Mouse (Mus musculus): ENCODE results near the gene Relch. TPM values are rescaled to one million over a fixed set of nuclear protein-coding genes. Genes with fewer than 3 reads are reported as not detected.
"Not testable (repeated sequence)": the region's sequence is repeated elsewhere in the genome, so short reads cannot be mapped to it uniquely, and the experiment has no call there.

Gene Relch
- polyA plus RNA-seq, 1 experiment, result 7.3 TPM

- Histone ChIP-seq H3K79me3 (ENCODE audit: low read depth) (no peaks in the 10 kb centered on the region), H3K27me3 (ENCODE audit: control insufficient read depth, insufficient read depth, insufficient read length) (no peaks in the 10 kb centered on the region), H3ac (ENCODE audit: control insufficient read depth, insufficient read length, low read depth) (no peak overlapping the region), H3K36me3 (ENCODE audit: control insufficient read depth, insufficient read depth) (peaks cover 43% of the 10 kb centered on the region), H3K79me2 (ENCODE audit: control insufficient read depth, insufficient read depth) (no peaks in the 10 kb centered on the region), H3K4me3 (ENCODE audit: insufficient read depth, poor library complexity, severe bottlenecking) (no peak overlapping the region)
- no peak for TF ChIP-seq MAX (IDR thresholded peaks at IDR 0.05)
- TF ChIP-seq USF1 (IDR thresholded peaks at IDR 0.05; ENCODE audit: low read depth), result no peak
- no peak for TF ChIP-seq CEBPB (IDR thresholded peaks at IDR 0.05; ENCODE audit: low read depth)
- no peak for TF ChIP-seq MYOG (IDR thresholded peaks at IDR 0.05; ENCODE audit: control insufficient read depth, extremely low read depth, insufficient read length)
- no peak for TF ChIP-seq FOSL1 (IDR thresholded peaks at IDR 0.05; ENCODE audit: insufficient read depth, low read length, poor library complexity, severe bottlenecking)
- no peak for TF ChIP-seq MYOD1 (IDR thresholded peaks at IDR 0.05; ENCODE audit: control insufficient read depth, insufficient read length, low read depth)
- no peak for TF ChIP-seq CTCF (IDR thresholded peaks at IDR 0.05; ENCODE audit: control insufficient read depth, insufficient read depth, insufficient read length)
Measured at GRCm38 (mm10) chr1:105712822-105713221, 49.2 kb downstream of the Relch start.

GRCm38 (mm10) chr1:105718358-105718757, 54.7 kb downstream of the Relch start:
- Histone ChIP-seq H3K4me3 (ENCODE audit: insufficient read depth, poor library complexity, severe bottlenecking) (no peak overlapping the region), H3K36me3 (ENCODE audit: control insufficient read depth, insufficient read depth) (peaks cover 51% of the 10 kb centered on the region), H3K79me2 (ENCODE audit: control insufficient read depth, insufficient read depth) (no peaks in the 10 kb centered on the region), H3K79me3 (ENCODE audit: low read depth) (no peaks in the 10 kb centered on the region), H3ac (ENCODE audit: control insufficient read depth, insufficient read length, low read depth) (no peak overlapping the region), H3K27me3 (ENCODE audit: control insufficient read depth, insufficient read depth, insufficient read length) (no peaks in the 10 kb centered on the region)
- TF ChIP-seq MYOD1 (IDR thresholded peaks at IDR 0.05; ENCODE audit: control insufficient read depth, insufficient read length, low read depth) (no peak), CEBPB (IDR thresholded peaks at IDR 0.05; ENCODE audit: low read depth) (peak; percentile 21), FOSL1 (IDR thresholded peaks at IDR 0.05; ENCODE audit: insufficient read depth, low read length, poor library complexity, severe bottlenecking) (no peak)

GRCm38 (mm10) chr1:105729246-105729645, 65.6 kb downstream of the Relch start:
- H3K4me3 ChIP-seq (ENCODE audit: insufficient read depth, poor library complexity, severe bottlenecking); H3K27me3 ChIP-seq (ENCODE audit: control insufficient read depth, insufficient read depth, insufficient read length); H3K79me2 ChIP-seq (ENCODE audit: control insufficient read depth, insufficient read depth); H3K79me3 ChIP-seq (ENCODE audit: low read depth); H3ac ChIP-seq (ENCODE audit: control insufficient read depth, insufficient read length, low read depth): not testable (repeated sequence)
- peaks cover 50% of the 10 kb centered on the region for H3K36me3 ChIP-seq (ENCODE audit: control insufficient read depth, insufficient read depth)

GRCm38 (mm10) chr1:105735318-105735717, 71.7 kb downstream of the Relch start:
- H3K4me3 ChIP-seq (ENCODE audit: insufficient read depth, poor library complexity, severe bottlenecking), result no peak overlapping the region
- H3K79me3 ChIP-seq (ENCODE audit: low read depth), result no peaks in the 10 kb centered on the region
- no peak for TF ChIP-seq CTCF (IDR thresholded peaks at IDR 0.05; ENCODE audit: control insufficient read depth, insufficient read depth, insufficient read length)
- no peak for TF ChIP-seq MYOD1 (IDR thresholded peaks at IDR 0.05; ENCODE audit: control insufficient read depth, insufficient read length, low read depth)
- TF ChIP-seq CEBPB (IDR thresholded peaks at IDR 0.05; ENCODE audit: low read depth), result no peak
- TF ChIP-seq MAX (IDR thresholded peaks at IDR 0.05), result no peak
- TF ChIP-seq USF1 (IDR thresholded peaks at IDR 0.05; ENCODE audit: low read depth), result no peak
- no peak for TF ChIP-seq MYOG (IDR thresholded peaks at IDR 0.05; ENCODE audit: control insufficient read depth, extremely low read depth, insufficient read length)
- no peak for TF ChIP-seq FOSL1 (IDR thresholded peaks at IDR 0.05; ENCODE audit: insufficient read depth, low read length, poor library complexity, severe bottlenecking)
- peaks cover 51% of the 10 kb centered on the region for H3K36me3 ChIP-seq (ENCODE audit: control insufficient read depth, insufficient read depth)
- H3K27me3 ChIP-seq (ENCODE audit: control insufficient read depth, insufficient read depth, insufficient read length), result no peaks in the 10 kb centered on the region
- no peak overlapping the region for H3ac ChIP-seq (ENCODE audit: control insufficient read depth, insufficient read length, low read depth)
- H3K79me2 ChIP-seq (ENCODE audit: control insufficient read depth, insufficient read depth), result no peaks in the 10 kb centered on the region

- Histone ChIP-seq H3K4me3 (ENCODE audit: insufficient read depth, poor library complexity, severe bottlenecking) (no peak overlapping the region), H3K79me2 (ENCODE audit: control insufficient read depth, insufficient read depth) (no peaks in the 10 kb centered on the region), H3K36me3 (ENCODE audit: control insufficient read depth, insufficient read depth) (peaks cover 48% of the 10 kb centered on the region), H3K27me3 (ENCODE audit: control insufficient read depth, insufficient read depth, insufficient read length) (no peaks in the 10 kb centered on the region), H3K79me3 (ENCODE audit: low read depth) (no peaks in the 10 kb centered on the region), H3ac (ENCODE audit: control insufficient read depth, insufficient read length, low read depth) (no peak overlapping the region)
- TF ChIP-seq MAX (IDR thresholded peaks at IDR 0.05) (no peak), CEBPB (IDR thresholded peaks at IDR 0.05; ENCODE audit: low read depth) (no peak), MYOG (IDR thresholded peaks at IDR 0.05; ENCODE audit: control insufficient read depth, extremely low read depth, insufficient read length) (no peak), MYOD1 (IDR thresholded peaks at IDR 0.05; ENCODE audit: control insufficient read depth, insufficient read length, low read depth) (no peak), USF1 (IDR thresholded peaks at IDR 0.05; ENCODE audit: low read depth) (no peak), CTCF (IDR thresholded peaks at IDR 0.05; ENCODE audit: control insufficient read depth, insufficient read depth, insufficient read length) (no peak), FOSL1 (IDR thresholded peaks at IDR 0.05; ENCODE audit: insufficient read depth, low read length, poor library complexity, severe bottlenecking) (no peak)
Measured at GRCm38 (mm10) chr1:105738334-105738733, 74.7 kb downstream of the Relch start.

GRCm38 (mm10) chr1:105739493-105739892, 75.8 kb downstream of the Relch start:
- H3K4me3 ChIP-seq (ENCODE audit: insufficient read depth, poor library complexity, severe bottlenecking), result no peak overlapping the region
- peaks cover 55% of the 10 kb centered on the region for H3K36me3 ChIP-seq (ENCODE audit: control insufficient read depth, insufficient read depth)
- no peaks in the 10 kb centered on the region for H3K27me3 ChIP-seq (ENCODE audit: control insufficient read depth, insufficient read depth, insufficient read length)
- H3K79me2 ChIP-seq (ENCODE audit: control insufficient read depth, insufficient read depth), result no peaks in the 10 kb centered on the region
- no peaks in the 10 kb centered on the region for H3K79me3 ChIP-seq (ENCODE audit: low read depth)
- no peak overlapping the region for H3ac ChIP-seq (ENCODE audit: control insufficient read depth, insufficient read length, low read depth)
- TF ChIP-seq USF1 (IDR thresholded peaks at IDR 0.05; ENCODE audit: low read depth) (no peak), MYOD1 (IDR thresholded peaks at IDR 0.05; ENCODE audit: control insufficient read depth, insufficient read length, low read depth) (no peak), MAX (IDR thresholded peaks at IDR 0.05) (no peak), FOSL1 (IDR thresholded peaks at IDR 0.05; ENCODE audit: insufficient read depth, low read length, poor library complexity, severe bottlenecking) (no peak), CEBPB (IDR thresholded peaks at IDR 0.05; ENCODE audit: low read depth) (no peak), CTCF (IDR thresholded peaks at IDR 0.05; ENCODE audit: control insufficient read depth, insufficient read depth, insufficient read length) (no peak), MYOG (IDR thresholded peaks at IDR 0.05; ENCODE audit: control insufficient read depth, extremely low read depth, insufficient read length) (no peak)
